Mouse (Mus musculus) bone marrow, adult 2 months (tissue): ENCODE measurements at regions not wholly inside any gene's neighbourhood (a gene's known extent, or its start where the extent isn't known, plus 50 kb on each side); places are given as distances from the start of the nearest gene placed in this dataset.

Source experiments
- H3K27ac ChIP-seq: fragments of 200-500 bp; 2 replicates; pipeline ENCODE4 v1.5.1; 2012; ENCODE audit warnings: low read depth, mild to moderate bottlenecking, control low read depth, inconsistent platforms, low read length; ENCODE audit not compliant: control insufficient read depth, poor library complexity, insufficient read depth
- H3K4me1 ChIP-seq: fragments of 200-500 bp; 2 replicates; pipeline ENCODE4 v1.6.1; 2011; ENCODE audit warnings: low read length; ENCODE audit not compliant: control insufficient read depth, insufficient read depth
- H3K4me3 ChIP-seq: fragments of 200-500 bp; replicated peaks from 2 replicates; pipeline ENCODE3; 2011; ENCODE audit warnings: mild to moderate bottlenecking, low read depth, low read length, control low read depth; ENCODE audit not compliant: control insufficient read depth
- CTCF ChIP-seq: fragments of 200-500 bp; IDR thresholded peaks from 2 replicates; pipeline ENCODE4 v1.5.1; 2011; ENCODE audit warnings: low read length, control low read depth; ENCODE audit not compliant: control insufficient read depth, insufficient read depth
- POLR2A ChIP-seq: fragments of 200-500 bp; IDR thresholded peaks from 2 replicates; pipeline ENCODE4 v1.6.1; 2011; ENCODE audit warnings: low read depth, mild to moderate bottlenecking, control low read depth, low read length, borderline replicate concordance; ENCODE audit not compliant: control insufficient read depth
- WGBS: fragments of 180-500 bp; shearing (Covaris S2); methylation state at CpG from one replicate; pipeline ENCODE4 v1.1.7; 2018; 5-methylcytosine and 5-hydroxymethylcytosine counted together

DNA sequence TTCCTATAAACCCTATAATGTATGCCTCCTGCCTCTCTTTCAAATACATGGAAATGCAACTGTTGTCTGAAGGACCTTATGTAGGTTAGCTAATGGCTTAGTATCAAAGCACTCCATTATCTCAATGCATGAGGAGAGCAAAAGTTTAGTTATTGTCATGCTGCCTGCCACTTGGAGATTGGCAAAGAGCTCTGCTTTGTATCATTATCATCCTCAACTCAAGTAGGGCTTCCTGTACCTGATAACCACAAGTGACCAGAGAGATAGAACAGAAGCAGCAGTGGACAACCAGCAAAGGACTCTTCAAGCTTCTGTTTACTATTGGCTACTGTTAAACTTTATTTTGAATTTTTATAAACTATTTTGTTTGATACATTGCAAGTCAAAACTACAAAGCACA is 484.3 kb upstream of the Marcks start:
- Histone ChIP-seq H3K4me3 (no peak overlapping the region), H3K4me1 (no peaks in the 10 kb centered on the region), H3K27ac (no peak overlapping the region)
- TF ChIP-seq CTCF = no peak

DNA sequence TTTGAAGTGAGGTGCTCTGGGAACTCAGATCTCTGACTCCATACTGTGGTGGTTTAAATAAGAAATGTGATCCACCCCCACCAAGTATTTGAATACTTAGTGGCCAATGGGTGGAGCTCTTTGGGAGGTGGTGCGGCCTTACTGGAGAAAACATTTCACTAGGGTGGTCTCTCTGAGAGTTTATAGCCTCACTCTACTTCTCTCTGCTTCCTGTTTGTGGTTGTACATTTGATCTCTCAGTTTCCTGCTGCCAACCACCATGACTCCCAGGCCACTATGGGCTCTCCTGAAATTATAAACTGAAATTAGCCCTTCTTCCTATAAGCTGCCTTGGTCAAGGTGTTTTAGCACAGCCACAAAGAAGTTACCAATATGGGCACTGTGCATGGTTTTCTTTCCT is 479.9 kb upstream of the Marcks start:
- H3K4me3 ChIP-seq = no peak overlapping the region
- WGBS = 24% methylated on average over 1 of the region's 1 CpGs
- TF ChIP-seq POLR2A = no peak
- TF ChIP-seq CTCF = no peak
- H3K27ac ChIP-seq = no peak overlapping the region
- H3K4me1 ChIP-seq = no peaks in the 10 kb centered on the region; the same call in 1 of the 2 replicates

DNA sequence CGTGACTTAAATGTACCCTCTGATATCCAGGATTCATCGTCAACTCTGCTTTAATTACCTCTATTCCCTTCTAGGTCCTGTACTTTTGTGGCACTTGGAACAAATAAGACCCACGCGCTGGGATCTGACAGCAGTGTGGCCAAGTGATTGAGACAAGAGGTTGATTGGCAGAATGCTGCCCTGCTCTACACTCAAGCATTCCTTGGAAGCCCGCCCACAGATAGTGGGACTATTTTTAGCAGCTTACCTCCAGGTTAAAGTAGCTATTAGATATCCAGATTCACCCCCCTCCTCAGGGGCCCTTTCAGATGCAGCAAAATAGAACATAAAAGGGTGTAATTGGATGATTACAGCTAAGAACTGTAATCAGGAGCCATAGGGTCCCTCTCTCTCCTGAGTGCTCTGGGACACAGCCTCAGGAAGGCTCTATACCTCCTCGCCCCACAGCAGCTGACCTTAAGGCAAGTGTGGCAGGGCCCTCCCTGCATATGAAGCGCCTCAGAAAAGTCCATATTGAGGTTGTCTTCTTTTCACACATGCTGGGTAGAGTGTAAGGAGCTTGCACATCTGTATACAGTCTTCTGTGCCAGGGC is 479.1 kb upstream of the Marcks start:
- WGBS = 83% methylated on average over 7 of the region's 7 CpGs
- Histone ChIP-seq H3K27ac (no peak overlapping the region), H3K4me3 (no peak overlapping the region), H3K4me1 (no peaks in the 10 kb centered on the region; the same call in 1 of the 2 replicates)
- TF ChIP-seq POLR2A (no peak), CTCF (no peak)

GRCm38 (mm10) chr10:37615926-37616691 is 477.4 kb upstream of the Marcks start:
- Histone ChIP-seq H3K4me3 (no peak overlapping the region), H3K27ac (no peak overlapping the region), H3K4me1 (no peaks in the 10 kb centered on the region; the same call in 1 of the 2 replicates)
- WGBS = 76% methylated on average over 4 of the region's 4 CpGs
- no peak for TF ChIP-seq POLR2A
- no peak for TF ChIP-seq CTCF

GRCm38 (mm10) chr10:37613936-37614335 is 475.2 kb upstream of the Marcks start:
- 75% methylated on average over 1 of the region's 1 CpGs for WGBS
- TF ChIP-seq POLR2A (no peak), CTCF (no peak)
- no peaks in the 10 kb centered on the region; the same call in 1 of the 2 replicates for H3K4me1 ChIP-seq

DNA sequence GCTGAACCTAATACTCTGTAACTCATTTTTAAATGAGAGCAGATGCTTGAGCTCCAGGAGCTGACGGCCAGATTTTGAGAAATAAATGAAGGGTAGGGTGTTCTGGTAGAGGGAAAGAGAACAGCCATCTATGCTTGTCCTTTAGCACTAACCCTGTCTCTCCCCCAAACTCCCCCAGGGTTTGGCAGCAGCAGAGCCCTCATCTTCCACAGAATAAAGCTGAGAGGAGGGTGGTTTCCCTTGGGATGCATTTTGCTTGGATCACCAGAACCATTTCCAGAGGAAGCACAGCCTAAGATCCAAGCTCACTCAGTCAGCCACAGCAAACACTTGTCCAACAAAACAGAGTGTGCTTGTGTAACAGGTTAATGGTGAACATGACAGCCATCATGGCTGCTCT is 464.8 kb upstream of the Marcks start:
- H3K27ac ChIP-seq = no peak overlapping the region
- no peaks in the 10 kb centered on the region; the same call in 1 of the 2 replicates for H3K4me1 ChIP-seq
- TF ChIP-seq POLR2A = no peak
- TF ChIP-seq CTCF = no peak
- H3K4me3 ChIP-seq = no peak overlapping the region
- WGBS = 82% methylated on average over 1 of the region's 1 CpGs

More at GRCm38 (mm10) chr10:37613936-37614335, 475.2 kb upstream of the Marcks start:
- Histone ChIP-seq H3K27ac (no peak overlapping the region), H3K4me3 (no peak overlapping the region)

GRCm38 (mm10) chr10:37602936-37603335 is 464.2 kb upstream of the Marcks start:
- Histone ChIP-seq H3K27ac (no peak overlapping the region), H3K4me1 (no peaks in the 10 kb centered on the region; the same call in 1 of the 2 replicates), H3K4me3 (no peak overlapping the region)
- WGBS = 37% methylated on average over 2 of the region's 2 CpGs
- TF ChIP-seq POLR2A = no peak

DNA sequence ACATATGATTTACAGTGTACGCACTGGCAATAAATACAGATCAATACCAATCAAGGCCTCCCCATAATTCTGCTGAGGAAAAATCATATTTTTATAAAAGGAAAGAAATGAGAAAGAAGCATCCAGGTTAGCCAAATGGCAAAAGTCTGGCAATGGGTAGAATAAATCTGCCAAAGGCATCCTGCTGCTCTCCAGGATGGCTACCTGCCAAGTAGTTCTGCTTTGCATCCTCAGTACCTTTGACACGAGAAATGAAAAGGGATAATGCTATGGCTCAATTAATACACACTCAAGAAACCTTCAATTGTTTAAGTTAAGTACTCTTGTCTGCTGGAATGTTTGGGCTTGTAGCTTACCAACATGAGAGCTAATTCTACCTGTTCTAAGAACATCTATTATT is 451.2 kb upstream of the Marcks start:
- Histone ChIP-seq H3K4me1 (no peaks in the 10 kb centered on the region), H3K4me3 (no peak overlapping the region), H3K27ac (no peak overlapping the region)
- no peak for TF ChIP-seq POLR2A
- TF ChIP-seq CTCF = no peak
- 73% methylated on average over 2 of the region's 2 CpGs for WGBS
